Mouse (Mus musculus): ENCODE results near the gene Sntn.

Sntn gene

GRCm38 (mm10) chr14:13670576-13670975 is at the start of gene Sntn:
Gene Sntn, plus strand, starts transcription at chr14:13670876.
- no peak for DNase-seq (ENCODE audit: extremely low spot score, low read depth, low spot score)

GRCm38 (mm10) chr14:13649865-13650264 is 20.8 kb upstream of the Sntn start:
- no peak for DNase-seq (ENCODE audit: extremely low spot score, low read depth, low spot score)

DNA sequence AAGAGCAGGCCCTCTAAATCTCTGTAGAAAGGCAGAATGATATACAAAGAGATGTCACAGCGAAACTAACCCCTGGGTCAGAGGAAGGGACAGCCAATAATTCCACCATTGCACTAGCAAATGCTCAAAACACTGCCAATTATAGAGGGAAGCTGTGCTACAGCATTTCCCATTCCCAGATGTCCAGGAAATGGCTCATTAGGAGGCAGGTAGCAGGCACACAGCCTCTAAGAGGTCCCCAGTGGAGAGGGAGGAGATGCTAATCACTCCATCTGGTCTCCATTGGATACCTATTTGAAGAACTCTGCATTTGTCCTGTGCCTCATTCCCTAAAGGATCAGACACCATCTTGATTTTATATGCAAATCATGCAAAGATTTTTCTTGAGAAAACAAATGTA is 19.6 kb upstream of the Sntn start:
- DNase-seq (ENCODE audit: extremely low spot score, low read depth, low spot score): peak; percentile 47

DNA sequence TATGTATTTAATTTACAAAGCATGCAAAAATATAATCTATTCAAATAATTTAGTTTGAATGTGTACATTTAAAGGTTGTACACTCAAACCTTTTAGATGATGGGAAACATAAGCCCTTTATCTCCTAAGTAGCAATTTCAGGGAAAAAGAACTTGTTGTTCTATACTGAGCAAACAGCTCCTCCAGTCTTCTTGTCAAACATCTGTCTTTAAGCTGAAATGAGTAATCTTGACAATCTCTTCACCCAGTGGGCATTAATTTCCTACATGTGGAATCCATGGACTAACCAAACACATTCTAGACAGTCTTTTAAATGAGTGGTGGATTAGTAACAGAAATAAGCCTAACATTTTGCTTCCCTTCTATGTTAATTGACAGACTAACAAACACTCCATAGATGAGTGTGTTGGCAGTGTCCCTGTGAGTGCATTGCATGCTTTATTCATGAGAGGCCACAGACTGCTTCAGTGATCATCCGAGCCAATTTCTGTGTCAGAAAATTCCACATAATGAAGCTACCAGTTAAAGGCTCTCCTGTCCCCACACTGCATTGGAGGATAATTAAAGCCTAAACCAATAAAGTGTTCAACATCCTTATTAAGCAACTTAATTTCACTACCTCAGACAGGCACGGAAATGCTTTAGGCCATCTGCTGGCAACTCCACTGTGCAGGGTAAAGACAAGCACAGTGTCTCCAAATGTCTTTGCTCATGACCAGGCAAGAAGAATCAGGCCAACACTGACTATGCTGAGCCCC is 19.0 kb upstream of the Sntn start:
- DNase-seq (ENCODE audit: extremely low spot score, low read depth, low spot score): peak; percentile 10

DNA sequence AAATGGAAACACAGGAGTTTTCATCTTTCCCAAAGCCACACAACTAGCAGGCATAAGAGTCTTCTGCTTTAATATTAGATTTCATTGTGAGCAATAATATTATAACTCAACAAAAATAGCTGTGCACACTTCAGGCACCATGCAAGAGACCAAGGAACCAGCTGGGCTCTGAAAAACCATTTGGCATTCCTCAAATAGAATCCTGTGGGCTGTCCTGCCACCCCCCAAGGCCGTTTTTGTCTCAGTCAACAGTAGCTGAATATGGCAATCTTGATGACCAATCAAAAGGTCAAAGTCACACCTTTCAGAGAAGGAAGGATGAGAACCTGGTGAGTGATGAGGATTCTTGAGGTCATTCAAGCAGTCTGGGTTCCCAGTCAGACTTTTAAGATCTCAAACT is 16.0 kb downstream of the Sntn start:
- DNase-seq (ENCODE audit: extremely low spot score, low read depth, low spot score): no peak

DNA sequence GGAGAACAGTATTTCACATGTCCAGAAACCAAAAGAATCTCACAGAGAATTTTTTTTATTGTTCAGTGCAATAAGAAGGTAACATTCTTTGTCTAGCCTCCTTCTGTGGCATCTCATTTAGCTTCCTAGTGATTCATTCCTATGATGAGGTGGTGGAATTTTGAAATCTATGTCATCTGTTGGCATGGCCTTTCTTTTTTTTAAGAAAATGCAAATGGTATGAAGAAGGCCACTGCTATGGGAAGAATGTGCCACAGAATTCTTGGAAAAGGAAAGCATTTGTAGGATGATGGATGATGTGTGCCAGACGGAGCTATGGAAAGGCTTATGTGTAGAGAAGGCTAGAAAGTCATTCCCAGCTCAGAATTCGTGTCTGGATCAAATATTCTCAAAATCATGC is 19.8 kb downstream of the Sntn start:
- DNase-seq (ENCODE audit: extremely low spot score, low read depth, low spot score): no peak

DNA sequence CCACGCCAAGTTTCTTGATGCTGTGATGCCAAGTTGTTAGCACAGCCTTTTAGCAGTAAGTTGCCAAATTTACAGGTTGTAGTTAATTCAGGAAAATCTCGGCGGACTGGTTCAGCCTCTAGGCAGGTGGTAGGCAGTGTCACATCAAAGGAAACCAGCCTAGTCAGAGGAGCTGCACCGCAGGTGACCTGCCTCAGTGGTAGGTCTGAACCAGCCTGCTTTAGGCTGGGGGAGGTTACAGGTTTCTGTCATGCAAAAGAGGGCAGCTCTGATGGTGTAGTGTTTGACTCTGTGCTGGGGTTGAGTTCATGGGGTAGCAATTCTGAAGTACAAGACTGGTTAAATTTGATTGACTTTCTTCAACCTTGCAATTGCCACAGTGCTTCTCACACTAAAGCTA is 61.6 kb downstream of the Sntn start:
- DNase-seq (ENCODE audit: extremely low spot score, low read depth, low spot score): no peak
